Mouse (Mus musculus) granulocyte monocyte progenitor cell, adult 5-6 weeks (primary cell): ENCODE measurements at regions not wholly inside any gene's neighbourhood (a gene's known extent, or its start where the extent isn't known, plus 50 kb on each side); places are given as distances from the start of the nearest gene placed in this dataset.

Experiments used
- ATAC-seq: replicated peaks from 2 replicates; pipeline ENCODE4 v1.8.0; 2016; ENCODE audit warnings: mild to moderate bottlenecking, moderate TSS enrichment, inconsistent platforms; ENCODE audit not compliant: poor library complexity, severe bottlenecking

- ATAC-seq = peak; percentile 99
These were observed 75.7 kb downstream of the Ankrd16 start for GRCm38 (mm10) chr2:11853210-11853973.

GRCm38 (mm10) chr2:11869983-11870382, 92.3 kb downstream of the Ankrd16 start:
- ATAC-seq = peak; percentile 46; the same call in 1 of the 2 replicates

GRCm38 (mm10) chr2:11880005-11880404, 102.3 kb downstream of the Ankrd16 start:
- ATAC-seq = peak; percentile 70

- ATAC-seq = peak; percentile 99
These were observed 117.3 kb downstream of the Ankrd16 start for GRCm38 (mm10) chr2:11894792-11895568.

GRCm38 (mm10) chr2:11899698-11900660, 122.3 kb downstream of the Ankrd16 start:
- ATAC-seq = no peak

- ATAC-seq = no peak
These were observed 137.1 kb downstream of the Ankrd16 start for GRCm38 (mm10) chr2:11914782-11915181.

- ATAC-seq = peak; percentile 80
These were observed 139.7 kb downstream of the Ankrd16 start for GRCm38 (mm10) chr2:11917373-11917772.

GRCm38 (mm10) chr2:11918070-11918469, 140.4 kb downstream of the Ankrd16 start:
- peak; percentile 94 for ATAC-seq

- no peak for ATAC-seq
These were observed 183.1 kb downstream of the Ankrd16 start for GRCm38 (mm10) chr2:11960777-11961176.

GRCm38 (mm10) chr2:11965374-11965773, 187.7 kb downstream of the Ankrd16 start:
- ATAC-seq = no peak

- ATAC-seq = no peak
These were observed 189.3 kb downstream of the Ankrd16 start for GRCm38 (mm10) chr2:11967001-11967400.

- peak; percentile 96 for ATAC-seq
These were observed 194.3 kb downstream of the Ankrd16 start for GRCm38 (mm10) chr2:11971972-11972371.

- ATAC-seq = peak; percentile 90
These were observed 224.5 kb downstream of the Ankrd16 start for GRCm38 (mm10) chr2:12001938-12002899.

- ATAC-seq = no peak
These were observed 226.7 kb downstream of the Ankrd16 start for GRCm38 (mm10) chr2:12004330-12004729.

- ATAC-seq = no peak
These were observed 229.5 kb downstream of the Ankrd16 start for GRCm38 (mm10) chr2:12007201-12007600.

GRCm38 (mm10) chr2:12011441-12011840, 233.8 kb downstream of the Ankrd16 start:
- ATAC-seq = no peak

GRCm38 (mm10) chr2:12019607-12020006, 241.9 kb downstream of the Ankrd16 start:
- no peak for ATAC-seq

- ATAC-seq = peak; percentile 59
These were observed 245.9 kb downstream of the Ankrd16 start for GRCm38 (mm10) chr2:12023402-12024111.

- peak; percentile 63 for ATAC-seq
These were observed 248.5 kb downstream of the Ankrd16 start for GRCm38 (mm10) chr2:12026220-12026619.
